Mouse (Mus musculus): ENCODE data around the gene Fam20b.

Gene Fam20b

GRCm38 (mm10) chr1:156727234-156728108 lies 8.6 kb upstream of the Fam20b start:
- no peak for DNase-seq

GRCm38 (mm10) chr1:156722089-156722488 lies 3.2 kb upstream of the Fam20b start:
- DNase-seq: no peak

- DNase-seq: peak; percentile 13 to 45
Measured at GRCm38 (mm10) chr1:156720046-156720445, 1.2 kb upstream of the Fam20b start.

- DNase-seq: peak in 1 of 2 experiments; percentile 52
Measured at GRCm38 (mm10) chr1:156718286-156718949, 468 bp downstream of the Fam20b start.

GRCm38 (mm10) chr1:156717751-156718285 lies 1.1 kb downstream of the Fam20b start:
- DNase-seq: peak; percentile 34 to 67

- no peak for DNase-seq
Measured at GRCm38 (mm10) chr1:156716681-156717080, 2.2 kb downstream of the Fam20b start.

GRCm38 (mm10) chr1:156710472-156711098 lies 8.3 kb downstream of the Fam20b start:
- peak in 1 of 2 experiments; percentile 34 for DNase-seq

GRCm38 (mm10) chr1:156708672-156709071 lies 10.2 kb downstream of the Fam20b start:
- DNase-seq: no peak

- DNase-seq: peak in 1 of 2 experiments; percentile 31
Measured at GRCm38 (mm10) chr1:156705696-156706285, 13.1 kb downstream of the Fam20b start.

GRCm38 (mm10) chr1:156703444-156703843 lies 15.4 kb downstream of the Fam20b start:
- DNase-seq: no peak

GRCm38 (mm10) chr1:156702151-156702550 lies 16.7 kb downstream of the Fam20b start:
- no peak for DNase-seq

GRCm38 (mm10) chr1:156686025-156686661 lies 32.7 kb downstream of the Fam20b start:
- DNase-seq: no peak

GRCm38 (mm10) chr1:156679599-156679998 lies 39.3 kb downstream of the Fam20b start:
- DNase-seq: no peak

- DNase-seq: no peak
Measured at GRCm38 (mm10) chr1:156677230-156677629, 41.7 kb downstream of the Fam20b start.

GRCm38 (mm10) chr1:156676596-156676995 lies 42.3 kb downstream of the Fam20b start:
- peak in 1 of 2 experiments; percentile 24 for DNase-seq

- DNase-seq: peak; percentile 59 to 63
Measured at GRCm38 (mm10) chr1:156676171-156676570, 42.7 kb downstream of the Fam20b start.

GRCm38 (mm10) chr1:156674195-156675000 lies 44.5 kb downstream of the Fam20b start, which contains the start of gene Tor3a:
Tor3a (minus strand) TSS chr1:156674356.
- peak; percentile 84 to 93 for DNase-seq

- peak; percentile 39 to 55 for DNase-seq
Measured at GRCm38 (mm10) chr1:156673476-156674194, 45.3 kb downstream of the Fam20b start.

GRCm38 (mm10) chr1:156672720-156673475 lies 46.0 kb downstream of the Fam20b start:
- DNase-seq: no peak

GRCm38 (mm10) chr1:156671921-156672320 lies 47.0 kb downstream of the Fam20b start:
- DNase-seq: no peak
